ENCODE assay signal across 8 mouse cellular contexts in genomic region chr8:124171557-124172528, GRCm38 (mm10). TPM values are rescaled to one million over a fixed set of nuclear protein-coding genes. Genes with fewer than 3 reads are reported as not detected.
A peak's percentile ranks its signal among the peaks of the same experiment; 100 is the strongest.
DNase-seq lines count a peak whose midpoint lies in the region; ATAC-seq lines count a peak whose summit lies in the region.

No protein-coding gene starts in this region.

- ATAC-seq in kidney, embryonic 14.5 days (ENCODE audit: low FRiP score, low TSS enrichment) = no peak
- ATAC-seq in intestine, embryonic 14.5 days (replicated peaks; ENCODE audit: low FRiP score, low TSS enrichment, low read depth) = no peak
- no peak for ATAC-seq in activated CD4-positive, CD25-positive, alpha-beta regulatory T cell, adult 4 months

- H3K9me3 ChIP-seq in kidney, embryonic 14.5 days (ENCODE audit: control insufficient read depth, low read length) = no peaks in the 10 kb centered on the region
- no peaks in the 10 kb centered on the region for H3K9me3 ChIP-seq in intestine, embryonic 14.5 days (ENCODE audit: control insufficient read depth, low read length)

- WGBS in kidney, embryonic 14.5 days = 60% methylated on average over 17 of the region's 17 CpGs
- WGBS in intestine, embryonic 14.5 days = 57% methylated on average over 17 of the region's 17 CpGs

- no peaks in the 10 kb centered on the region for H3K36me3 ChIP-seq in kidney, embryonic 14.5 days (ENCODE audit: control insufficient read depth, insufficient read depth, low read length)
- no peaks in the 10 kb centered on the region for H3K36me3 ChIP-seq in intestine, embryonic 14.5 days (ENCODE audit: control insufficient read depth, insufficient read depth, low read length)

- no peak overlapping the region for H3K4me2 ChIP-seq in kidney, embryonic 14.5 days (replicated peaks; ENCODE audit: low read depth, low read length)
- no peak overlapping the region for H3K4me2 ChIP-seq in intestine, embryonic 14.5 days (ENCODE audit: low read length)

- no peak overlapping the region for H3K4me3 ChIP-seq in kidney, embryonic 14.5 days (ENCODE audit: low read length)
- no peak overlapping the region for H3K4me3 ChIP-seq in intestine, embryonic 14.5 days (ENCODE audit: low read depth, low read length)

- H3K27ac ChIP-seq in kidney, embryonic 14.5 days (ENCODE audit: low read depth, low read length) = peak overlapping the region; percentile 32; the same call in 1 of the 2 replicates
- peak overlapping the region; percentile 60 for H3K27ac ChIP-seq in intestine, embryonic 14.5 days (ENCODE audit: low read depth)

- H3K9ac ChIP-seq in kidney, embryonic 14.5 days (ENCODE audit: low read depth, low read length) = no peak overlapping the region
- H3K9ac ChIP-seq in intestine, embryonic 14.5 days (ENCODE audit: low read length) = no peak overlapping the region

- no peak for DNase-seq in kidney, adult 11 months
- DNase-seq in right cerebral cortex, postnatal 36 days (ENCODE audit: low spot score in 2 of 2) = peak; percentile 14 to 28
- DNase-seq in right cerebral cortex, postnatal 14 days = no peak
- no peak for DNase-seq in intestine, embryonic 14.5 days (ENCODE audit: low spot score)
- DNase-seq in thymus, postnatal 36 days = peak; percentile 35 to 51
- no peak for DNase-seq in layer of hippocampus, adult 9-10 months (ENCODE audit: low spot score)

- H3K4me1 ChIP-seq in kidney, embryonic 14.5 days (ENCODE audit: control insufficient read depth, insufficient read depth, low read length) = 0 out of 2 replicates have a peak, but pooled peaks cover 8% of the 10 kb centered on the region
- no peaks in the 10 kb centered on the region for H3K4me1 ChIP-seq in intestine, embryonic 14.5 days (replicated peaks; ENCODE audit: control insufficient read depth, insufficient read depth, low read length)

- no peaks in the 10 kb centered on the region for H3K27me3 ChIP-seq in kidney, embryonic 14.5 days (ENCODE audit: control insufficient read depth, insufficient read depth, low read length)
- H3K27me3 ChIP-seq in intestine, embryonic 14.5 days (replicated peaks; ENCODE audit: control insufficient read depth, insufficient read depth, low read length) = 0 out of 2 replicates have a peak, but pooled peaks cover 4% of the 10 kb centered on the region

RNA-seq across cellular contexts. Expression of gene Galnt2, which starts 59.3 kb away (rescaled TPM):
- 41.6 and 57.7 TPM in 2 replicates for polyA plus RNA-seq in kidney, embryonic 14.5 days (2014; fragmentation: Nextera tagmentation; extraction: Ambion mirVana)
- 60.5 and 63.9 TPM in 2 replicates for polyA plus RNA-seq in intestine, embryonic 14.5 days (2014; fragmentation: Nextera tagmentation; extraction: Ambion mirVana)
- polyA plus RNA-seq in activated CD4-positive, CD25-positive, alpha-beta regulatory T cell, adult 4 months (2017; shearing (Covaris generic)) = 10 to 100 TPM; 18.2 to 20.1 TPM

Comparison
In these comparisons a context has a peak if more than half of its experiments do, and no peak if none do; other contexts are left out.
1. DNase-seq: peak in right cerebral cortex, postnatal 36 days (2 of 2) and thymus, postnatal 36 days (2 of 2); none in kidney, adult 11 months (single experiment), right cerebral cortex, postnatal 14 days (single experiment), intestine, embryonic 14.5 days (single experiment) and layer of hippocampus, adult 9-10 months (single experiment).